Mouse (Mus musculus) mature B cell (primary cell): Measurements from ENCODE around the gene Gnai2.

ENCODE experiments used
- in situ Hi-C: fragments of 300-500 bp; cut with MboI; formaldehyde crosslinking; loops from 2 replicates; pipeline ENCODE4 v1.14.3; 2019

The Gnai2 gene

GRCm38 (mm10) chr9:107611456-107612190 is 23.5 kb downstream of the Gnai2 start:
- in situ Hi-C loops = no loop called here

DNA sequence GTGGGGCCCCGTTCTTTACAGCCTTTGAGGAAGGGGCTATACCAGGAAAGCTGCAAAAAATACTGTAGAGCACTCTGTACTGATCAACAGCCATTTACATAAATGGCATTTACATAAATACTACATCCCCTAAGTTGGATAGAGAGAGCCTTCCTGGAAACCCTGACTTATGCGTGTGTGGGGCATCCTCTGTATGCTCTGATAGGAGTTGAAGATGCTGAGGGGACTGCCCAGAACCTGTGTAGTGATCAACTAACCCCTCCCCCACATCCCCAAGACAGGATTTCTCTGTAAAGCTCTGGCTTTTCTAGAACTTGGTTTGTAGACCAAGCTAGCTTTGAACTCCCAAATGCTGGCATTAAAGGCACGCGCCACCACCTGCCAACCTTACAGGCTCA is 25.7 kb downstream of the Gnai2 start:
- in situ Hi-C loops = no loop called here

DNA sequence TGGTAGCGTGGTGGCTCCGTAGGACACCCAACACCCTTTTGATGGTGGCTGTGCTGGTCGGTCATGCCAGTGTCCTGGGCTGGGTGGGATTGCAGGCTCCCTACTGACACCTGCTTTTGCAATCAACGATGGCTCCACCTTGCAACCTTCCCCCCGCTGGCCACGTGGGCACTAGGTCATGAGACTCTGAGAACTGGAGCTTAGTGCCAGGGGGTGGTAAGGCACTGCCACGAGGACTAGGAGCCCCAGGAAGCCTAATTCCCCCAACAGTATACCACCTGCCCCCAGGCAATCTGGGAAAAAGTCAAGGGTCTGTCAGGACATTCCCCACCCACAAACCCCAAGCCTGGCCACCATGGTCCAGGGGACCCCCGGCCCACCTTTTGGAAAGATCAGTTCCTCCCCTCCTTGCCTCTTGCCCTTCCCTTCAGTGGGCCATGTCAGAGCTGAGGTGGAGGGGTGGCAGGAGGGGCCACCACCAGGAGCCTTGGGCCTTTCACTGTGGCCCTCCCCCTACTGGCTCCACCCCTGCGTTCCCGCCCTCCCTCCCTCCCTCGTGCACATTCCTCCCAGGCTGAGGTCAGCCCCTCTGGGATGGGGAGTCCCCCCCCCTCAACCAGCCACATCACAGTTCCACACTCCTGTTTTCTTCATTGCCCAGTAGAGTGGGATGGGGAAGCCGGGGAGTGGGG is 26.3 kb downstream of the Gnai2 start, which contains the start of gene Sema3b:
Sema3b (minus strand) TSS at position 489 of the 692 bp plus-strand sequence.
- in situ Hi-C loops = no loop called here

GRCm38 (mm10) chr9:107607653-107608245 is 27.4 kb downstream of the Gnai2 start:
- in situ Hi-C loops = no loop called here

GRCm38 (mm10) chr9:107607036-107607435 is 28.1 kb downstream of the Gnai2 start:
- in situ Hi-C loops = no loop called here

- in situ Hi-C loops = no loop called here
Measured at GRCm38 (mm10) chr9:107606591-107606990, 28.6 kb downstream of the Gnai2 start.

- in situ Hi-C loops = no loop called here
Measured at GRCm38 (mm10) chr9:107605041-107605661, 30.0 kb downstream of the Gnai2 start.

GRCm38 (mm10) chr9:107603251-107603650 is 31.9 kb downstream of the Gnai2 start:
- in situ Hi-C loops = no loop called here

DNA sequence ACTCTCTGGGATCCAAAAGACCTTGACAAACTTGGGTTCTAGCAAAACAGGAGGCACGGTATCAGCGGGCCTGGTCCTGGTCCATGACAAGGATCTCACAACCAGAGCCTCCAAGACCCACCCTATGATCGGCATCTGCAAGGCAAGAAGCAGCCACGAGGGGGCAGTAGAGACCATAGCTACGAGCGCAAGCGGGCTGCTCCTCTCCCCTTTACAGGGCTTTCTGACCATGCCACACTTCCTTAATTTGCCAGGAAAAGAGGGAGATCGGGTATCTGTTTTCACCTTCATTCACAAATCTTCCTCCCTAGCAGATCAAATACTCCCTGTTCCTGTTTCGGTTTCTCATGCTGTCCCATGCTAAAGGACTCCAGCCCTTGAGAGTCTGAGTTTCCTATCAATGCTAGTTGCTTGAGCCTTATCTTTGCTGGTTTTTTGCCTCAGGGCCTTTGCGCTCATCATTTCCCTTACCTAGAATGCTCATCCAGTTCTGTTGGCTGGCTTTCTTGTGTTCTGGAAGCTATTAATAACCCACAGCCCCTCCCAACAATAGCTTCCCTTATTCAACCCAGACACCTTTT is 33.0 kb downstream of the Gnai2 start:
- in situ Hi-C loops = no loop called here

DNA sequence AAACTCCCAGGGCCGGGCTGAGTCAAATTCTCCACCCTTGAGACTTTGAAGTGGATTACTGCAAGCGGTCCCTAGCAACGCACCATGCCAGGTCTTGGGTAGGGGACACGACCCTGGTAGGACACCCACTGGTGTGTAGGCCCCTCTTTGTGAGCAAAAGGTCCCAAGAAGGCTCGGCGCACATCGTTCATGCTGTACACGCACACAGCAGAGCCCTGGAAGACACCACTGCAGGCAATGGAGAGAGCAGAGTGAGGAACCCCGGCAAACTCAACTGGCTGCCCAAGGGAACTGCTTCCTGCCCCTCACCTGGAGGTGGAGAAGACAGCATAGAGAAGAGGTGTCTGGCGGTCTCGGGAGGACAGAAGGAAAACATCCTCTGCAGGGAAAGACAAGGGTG is 33.9 kb downstream of the Gnai2 start:
- in situ Hi-C loops = no loop called here

DNA sequence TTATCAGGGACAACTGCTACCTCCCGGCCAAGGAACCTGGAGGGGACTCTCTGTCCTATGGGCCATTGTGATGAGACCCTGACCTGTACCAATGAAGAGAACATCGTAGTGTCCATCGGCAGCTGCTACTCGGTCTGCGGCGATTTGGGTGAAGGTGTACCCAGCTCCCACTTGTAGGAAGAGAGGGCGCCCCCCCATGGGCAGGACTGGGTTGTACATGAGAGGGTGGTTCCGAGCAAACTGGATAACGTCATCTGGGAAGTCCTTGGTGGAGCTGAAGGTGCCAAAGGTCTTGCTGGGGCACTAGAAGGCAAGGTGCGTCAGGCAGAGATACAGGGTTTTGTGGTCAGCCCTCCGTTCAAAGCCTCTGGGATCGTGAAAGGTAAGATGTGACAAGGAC is 34.4 kb downstream of the Gnai2 start:
- in situ Hi-C loops = no loop called here

DNA sequence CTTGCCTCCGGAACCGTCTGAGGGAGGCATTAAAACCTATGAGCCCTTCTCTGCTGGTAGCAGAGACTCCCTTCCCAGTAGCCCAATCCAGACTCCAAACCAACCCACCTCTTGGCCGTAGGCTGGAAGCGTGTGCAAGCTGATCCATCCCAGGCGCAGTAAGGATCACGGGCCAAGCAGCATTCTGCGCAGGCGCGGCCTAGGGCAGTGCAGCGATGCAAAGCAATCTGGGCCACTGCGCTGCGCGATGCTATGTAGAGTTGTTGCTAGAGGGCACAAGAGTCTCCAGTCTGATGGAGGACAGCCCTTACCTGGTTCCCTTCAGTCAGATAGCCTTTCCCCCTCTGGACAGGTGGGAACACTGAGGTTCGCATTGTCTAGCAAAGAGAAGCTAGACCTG is 35.3 kb downstream of the Gnai2 start:
- in situ Hi-C loops = no loop called here

- in situ Hi-C loops = no loop called here
Measured at GRCm38 (mm10) chr9:107599433-107599832, 35.7 kb downstream of the Gnai2 start.

DNA sequence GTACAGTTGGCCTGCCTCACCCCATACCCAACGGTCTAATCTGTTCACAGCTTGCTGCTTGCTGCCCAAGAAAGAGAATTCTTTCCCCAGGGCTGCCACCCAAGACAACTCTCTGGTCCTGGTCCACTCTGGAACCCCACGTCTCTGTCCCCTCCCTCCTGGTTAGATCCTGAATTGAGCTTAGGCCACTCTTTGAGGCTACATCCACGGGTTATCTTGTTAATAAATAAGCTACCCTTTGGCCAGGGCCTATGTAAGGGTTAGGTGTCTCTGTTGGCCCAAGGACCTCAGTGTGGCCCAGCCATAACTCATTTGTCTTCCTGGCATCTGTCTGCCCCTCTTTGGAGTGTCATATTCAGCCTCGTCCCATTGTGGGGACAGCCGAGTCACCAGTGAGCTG is 36.8 kb downstream of the Gnai2 start:
- in situ Hi-C loops = no loop called here

- in situ Hi-C loops = no loop called here
Measured at GRCm38 (mm10) chr9:107596619-107597569, 38.3 kb downstream of the Gnai2 start.

GRCm38 (mm10) chr9:107594281-107595062 is 40.7 kb downstream of the Gnai2 start:
- in situ Hi-C loops = no loop called here

GRCm38 (mm10) chr9:107593101-107593976 is 41.8 kb downstream of the Gnai2 start:
- in situ Hi-C loops = no loop called here

DNA sequence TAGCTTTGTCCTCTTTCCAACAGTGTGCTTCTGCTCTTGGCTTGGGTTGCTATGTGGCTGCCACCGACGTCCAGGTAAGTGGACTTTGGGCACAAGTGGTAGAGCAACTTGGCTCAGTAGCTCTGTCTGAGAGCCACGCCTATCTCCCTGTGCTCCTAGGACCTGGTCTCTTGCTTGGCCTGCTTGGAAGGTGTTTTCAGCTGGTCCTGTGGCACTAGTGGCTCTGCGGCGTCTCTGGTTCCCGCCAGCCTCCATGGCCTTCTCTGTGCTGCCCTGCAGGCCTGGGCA is 44.5 kb downstream of the Gnai2 start:
- in situ Hi-C loops = no loop called here

GRCm38 (mm10) chr9:107590058-107590772 is 45.0 kb downstream of the Gnai2 start:
- in situ Hi-C loops = no loop called here
